Mouse (Mus musculus) myocyte (in vitro differentiated cells): Measurements from ENCODE around the gene Gm11032. TPM values are rescaled to one million over a fixed set of nuclear protein-coding genes. Genes with fewer than 3 reads are reported as not detected.
A peak's percentile ranks its signal among the peaks of the same experiment; 100 is the strongest.

Experiments used
- H3K27me3 ChIP-seq: one replicate; pipeline ENCODE4 v1.6.1; 2011; ENCODE audit not compliant: control insufficient read depth, insufficient read depth, insufficient read length
- H3K36me3 ChIP-seq: one replicate; pipeline ENCODE4 v1.6.1; 2011; ENCODE audit not compliant: control insufficient read depth, insufficient read depth
- H3K4me2 ChIP-seq: one replicate; pipeline ENCODE4 v1.6.1; 2011; ENCODE audit warnings: low read depth, control low read depth
- H3K4me3 ChIP-seq: one replicate; pipeline ENCODE4 v1.5.1; 2011; ENCODE audit warnings: mild to moderate bottlenecking, control low read depth, moderate library complexity
- H3K79me2 ChIP-seq: one replicate; pipeline ENCODE4 v1.6.1; 2011; ENCODE audit not compliant: control insufficient read depth, insufficient read depth
- H3ac ChIP-seq: one replicate; pipeline ENCODE4 v1.6.1; 2011; ENCODE audit not compliant: control insufficient read depth, insufficient read length
- CEBPB ChIP-seq: IDR thresholded peaks from 2 replicates; pipeline ENCODE4 v1.6.1; 2011; ENCODE audit warnings: mild to moderate bottlenecking, moderate library complexity; ENCODE audit not compliant: poor library complexity, insufficient read depth, severe bottlenecking
- E2F4 ChIP-seq: IDR thresholded peaks from one replicate; pipeline ENCODE4 v1.6.1; 2011; ENCODE audit warnings: mild to moderate bottlenecking, control low read depth, moderate library complexity; ENCODE audit not compliant: insufficient read depth
- MAX ChIP-seq: IDR thresholded peaks from one replicate; pipeline ENCODE4 v1.6.1; 2011; ENCODE audit warnings: low read depth, mild to moderate bottlenecking, control low read depth
- MYOD1 ChIP-seq, 3 experiments: IDR thresholded peaks; one replicate each; pipeline ENCODE4 v1.6.1; 2011; ENCODE audit warnings: control low read depth in 2 of 3, low read depth in 2 of 3, mild to moderate bottlenecking in 2 of 3, moderate library complexity in 1 of 3; ENCODE audit not compliant: insufficient read length in 2 of 3, control insufficient read depth in 1 of 3
- MYOG ChIP-seq, 3 experiments: IDR thresholded peaks; one replicate each; pipeline ENCODE4 v1.6.1; 2011; ENCODE audit warnings: control low read depth in 2 of 3, low read depth in 2 of 3, mild to moderate bottlenecking in 2 of 3; ENCODE audit not compliant: insufficient read length in 2 of 3, control insufficient read depth in 1 of 3, insufficient read depth in 1 of 3
- POLR2A ChIP-seq: IDR thresholded peaks from one replicate; pipeline ENCODE4 v1.6.1; 2011; ENCODE audit warnings: low read depth, mild to moderate bottlenecking, control low read depth, moderate library complexity; ENCODE audit not compliant: insufficient read length
- POLR2AphosphoS2 ChIP-seq: IDR thresholded peaks from one replicate; pipeline ENCODE4 v1.6.1; 2011; ENCODE audit warnings: low read depth, control low read depth; ENCODE audit not compliant: insufficient read length
- REST ChIP-seq: IDR thresholded peaks from one replicate; pipeline ENCODE4 v1.6.1; 2011; ENCODE audit warnings: mild to moderate bottlenecking, control low read depth, moderate library complexity; ENCODE audit not compliant: insufficient read depth, insufficient read length
- SRF ChIP-seq: IDR thresholded peaks from one replicate; pipeline ENCODE4 v1.6.1; 2011; ENCODE audit warnings: low read depth; ENCODE audit not compliant: control insufficient read depth, insufficient read length
- TCF12 ChIP-seq: IDR thresholded peaks from one replicate; pipeline ENCODE4 v1.6.1; 2011; ENCODE audit warnings: mild to moderate bottlenecking, control low read depth; ENCODE audit not compliant: poor library complexity, insufficient read depth, severe bottlenecking
- TCF3 ChIP-seq: IDR thresholded peaks from one replicate; pipeline ENCODE4 v1.6.1; 2011; ENCODE audit warnings: low read depth, control low read depth; ENCODE audit not compliant: insufficient read length
- USF1 ChIP-seq: IDR thresholded peaks from one replicate; pipeline ENCODE4 v1.6.1; 2011; ENCODE audit warnings: low read depth, mild to moderate bottlenecking, control low read depth, moderate library complexity
- polyA plus RNA-seq: library from polyadenylated mRNA; unstranded; fragments of >200 nt; fragmentation: generic; extraction: Trizol; gene quantifications from one replicate; pipeline ENCODE4 v1.2.1, GENCODE M21; 2012; ENCODE audit warnings: missing spikeins

The Gm11032 gene
- polyA plus RNA-seq, 1 experiment, result not detected

DNA sequence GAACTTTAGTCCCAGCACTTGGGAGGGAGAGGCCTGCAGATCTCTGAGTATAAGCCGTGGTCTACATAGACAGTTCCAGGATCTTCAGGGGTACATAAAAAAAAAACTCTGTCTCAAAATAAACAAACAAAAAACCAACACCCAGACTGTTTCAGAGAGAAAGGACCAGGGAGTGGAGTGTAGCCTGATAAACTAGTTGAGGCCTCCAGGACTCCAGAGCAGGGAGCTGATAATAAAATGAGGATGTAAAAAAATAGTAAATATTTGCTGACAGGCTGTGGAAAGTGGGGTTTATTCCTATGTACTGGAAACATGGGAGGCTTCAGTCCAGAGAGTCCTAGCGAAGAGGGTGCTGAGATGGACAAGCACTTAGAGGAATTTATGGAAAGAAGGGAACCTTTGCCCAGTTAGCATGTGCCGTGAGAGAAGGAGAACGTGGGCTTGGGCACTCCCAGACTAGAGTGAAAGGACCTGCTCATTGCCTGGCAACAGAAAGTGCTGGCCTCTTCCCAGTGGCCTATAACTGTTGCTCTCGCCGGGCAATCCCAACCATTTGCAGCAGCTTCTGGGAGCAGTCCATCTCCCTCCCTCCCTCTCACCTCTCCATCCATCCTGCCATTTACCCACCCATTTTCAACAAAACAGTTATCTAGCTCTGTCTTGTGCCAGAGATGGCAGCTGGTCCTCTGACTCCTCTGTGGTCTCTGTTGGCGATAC, 40.6 kb downstream of the Gm11032 start:
- H3ac ChIP-seq, result no peak overlapping the region
- no peak overlapping the region for H3K4me3 ChIP-seq
- no peaks in the 10 kb centered on the region for H3K79me2 ChIP-seq
- no peaks in the 10 kb centered on the region for H3K27me3 ChIP-seq
- peaks cover 54% of the 10 kb centered on the region for H3K36me3 ChIP-seq
- H3K4me2 ChIP-seq, result peak overlapping the region; percentile 56
- TF ChIP-seq TCF12, result no peak
- no peak for TF ChIP-seq CEBPB
- TF ChIP-seq MAX, result no peak
- TF ChIP-seq REST, result no peak

DNA sequence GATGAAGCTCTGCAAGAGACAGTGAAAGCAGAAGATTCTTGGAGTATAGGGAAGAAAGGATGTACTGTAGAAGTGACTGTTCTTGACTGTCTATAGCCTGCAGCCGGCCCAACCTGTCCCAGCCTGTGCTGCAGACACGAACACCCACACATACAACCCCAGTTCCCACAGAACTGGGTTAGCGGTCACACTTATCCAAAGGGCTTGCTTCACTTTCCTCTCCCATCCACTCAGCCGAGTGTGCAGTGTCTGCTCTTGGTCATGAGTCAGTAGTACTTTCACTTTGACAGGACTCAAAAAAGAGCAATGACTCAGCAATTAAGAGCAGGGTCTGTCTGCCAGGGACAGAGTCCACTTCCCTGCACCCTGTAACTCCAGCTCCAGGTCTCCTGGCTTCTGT, 41.5 kb downstream of the Gm11032 start:
- Histone ChIP-seq H3K36me3 (peaks cover 47% of the 10 kb centered on the region), H3K27me3 (no peaks in the 10 kb centered on the region), H3ac (no peak overlapping the region), H3K4me2 (peak overlapping the region; percentile 56), H3K79me2 (no peaks in the 10 kb centered on the region), H3K4me3 (no peak overlapping the region)
- no peak for TF ChIP-seq TCF12
- no peak for TF ChIP-seq SRF
- no peak for TF ChIP-seq USF1
- no peak for TF ChIP-seq E2F4
- TF ChIP-seq CEBPB, result no peak
- no peak for TF ChIP-seq TCF3
- TF ChIP-seq POLR2AphosphoS2, result no peak
- no peak for TF ChIP-seq MAX
- TF ChIP-seq POLR2A, result no peak
- no peak for TF ChIP-seq MYOD1 (IDR thresholded peaks at IDR 0.05; ENCODE audit: control insufficient read depth in 1 of 3, insufficient read length in 2 of 3, low read depth in 2 of 3)
- TF ChIP-seq MYOG (IDR thresholded peaks at IDR 0.05; ENCODE audit: control insufficient read depth in 1 of 3, insufficient read depth in 1 of 3, insufficient read length in 2 of 3, low read depth in 2 of 3), result no peak
- TF ChIP-seq REST, result no peak

DNA sequence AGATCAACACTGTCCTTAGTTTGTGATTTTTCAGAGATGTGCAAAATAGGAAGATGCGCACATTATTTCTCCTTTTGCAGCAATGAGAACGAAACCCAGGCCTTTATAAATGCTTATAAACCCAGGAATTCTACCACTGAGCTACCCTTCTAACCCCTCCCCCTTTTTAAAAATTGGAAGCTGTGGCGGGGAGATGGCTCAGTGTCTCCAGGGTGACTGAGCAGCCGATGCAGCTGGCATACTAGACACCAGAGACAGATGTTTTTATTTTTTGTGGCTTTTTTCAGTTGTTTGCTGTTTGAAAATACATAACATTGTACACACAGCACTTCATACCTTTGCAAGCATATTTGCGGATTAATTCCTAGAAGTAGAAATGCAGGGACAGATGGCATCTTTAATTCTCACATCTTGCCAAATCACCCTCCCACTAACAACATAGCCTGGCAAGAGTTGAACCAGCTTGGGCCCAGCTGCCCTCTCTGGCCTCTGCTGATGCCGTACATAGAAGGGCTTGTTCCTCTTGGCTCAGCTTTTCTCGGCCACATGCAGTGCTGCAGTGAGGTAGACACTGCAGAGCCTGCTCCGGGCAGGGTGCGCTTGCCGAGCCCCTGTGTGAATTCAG, 42.1 kb downstream of the Gm11032 start:
- no peak overlapping the region for H3ac ChIP-seq
- H3K4me2 ChIP-seq, result peak overlapping the region; percentile 56
- H3K36me3 ChIP-seq, result peaks cover 40% of the 10 kb centered on the region
- H3K4me3 ChIP-seq, result no peak overlapping the region
- H3K27me3 ChIP-seq, result no peaks in the 10 kb centered on the region
- TF ChIP-seq MAX, result no peak
- TF ChIP-seq REST, result no peak
- TF ChIP-seq E2F4, result no peak
- TF ChIP-seq CEBPB, result no peak
- TF ChIP-seq TCF3, result no peak
- no peak for TF ChIP-seq SRF
- TF ChIP-seq TCF12, result no peak
- TF ChIP-seq MYOD1 (IDR thresholded peaks at IDR 0.05; ENCODE audit: control insufficient read depth in 1 of 3, insufficient read length in 2 of 3, low read depth in 2 of 3), result no peak
- no peak for TF ChIP-seq POLR2AphosphoS2
- TF ChIP-seq USF1, result no peak
- no peak for TF ChIP-seq MYOG (IDR thresholded peaks at IDR 0.05; ENCODE audit: control insufficient read depth in 1 of 3, insufficient read depth in 1 of 3, insufficient read length in 2 of 3, low read depth in 2 of 3)
- no peak for TF ChIP-seq POLR2A
- H3K79me2 ChIP-seq, result no peaks in the 10 kb centered on the region

DNA sequence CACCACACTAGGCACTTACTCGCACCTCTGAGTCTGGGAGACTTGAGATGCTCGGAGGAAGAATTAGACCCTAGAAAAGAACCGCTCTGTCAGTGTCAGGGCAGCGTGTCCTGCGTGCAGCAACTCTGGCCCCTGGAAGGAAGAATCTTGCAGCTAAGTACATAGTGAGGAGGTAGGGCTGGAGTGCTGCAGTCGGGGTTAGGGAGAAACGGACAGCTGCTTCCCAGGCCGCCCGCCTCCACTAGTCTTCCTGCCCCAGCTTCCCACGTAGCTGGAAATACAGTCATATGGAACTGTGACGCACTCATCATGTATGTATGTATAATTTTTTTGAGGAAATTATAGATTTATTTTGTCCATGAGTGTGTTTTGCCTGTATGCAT, 42.6 kb downstream of the Gm11032 start:
- H3K4me2 ChIP-seq, result no peak overlapping the region
- no peaks in the 10 kb centered on the region for H3K79me2 ChIP-seq
- no peak overlapping the region for H3ac ChIP-seq
- H3K4me3 ChIP-seq, result no peak overlapping the region
- H3K36me3 ChIP-seq, result peaks cover 35% of the 10 kb centered on the region
- TF ChIP-seq MYOG (IDR thresholded peaks at IDR 0.05; ENCODE audit: control insufficient read depth in 1 of 3, insufficient read depth in 1 of 3, insufficient read length in 2 of 3, low read depth in 2 of 3), result no peak
- H3K27me3 ChIP-seq, result no peaks in the 10 kb centered on the region

Other genes with a start within 250 kb of the Gm11032 start
- gene Hormad2, start 179.0 kb upstream of the Gm11032 start, polyA plus RNA-seq, result 0.10 TPM
- 26.9 TPM for gene Mtmr3, start 25.2 kb upstream of the Gm11032 start, polyA plus RNA-seq
- 57.6 TPM for gene Ascc2, start 17.7 kb downstream of the Gm11032 start, polyA plus RNA-seq
- 1,278 TPM for gene Uqcr10, start 84.3 kb downstream of the Gm11032 start, polyA plus RNA-seq
- 57.4 TPM for gene Zmat5, start 84.6 kb downstream of the Gm11032 start, polyA plus RNA-seq
- 0.08 TPM for gene Cabp7, start 126.7 kb downstream of the Gm11032 start, polyA plus RNA-seq
- gene Nf2, start 229.5 kb downstream of the Gm11032 start, polyA plus RNA-seq, result 51.1 TPM